Mouse (Mus musculus) frontal cortex, adult (tissue): Measurements from ENCODE around the gene Ppp1r1b.

Experiments used
- ATAC-seq: cut with Nextera tagmentation; 2 replicates; pipeline ENCODE4 v1.9.2; 2017; ENCODE audit warnings: mild to moderate bottlenecking, moderate library complexity, mixed read lengths; ENCODE audit not compliant: low TSS enrichment

The Ppp1r1b gene

GRCm38 (mm10) chr11:98348083-98348961, at the start of gene Ppp1r1b:
Gene Ppp1r1b, plus strand, starts transcription at chr11:98348404.
- peak; percentile 67 for ATAC-seq

- no peak for ATAC-seq
These were observed 49.6 kb upstream of the Ppp1r1b start for GRCm38 (mm10) chr11:98298484-98299205.

DNA sequence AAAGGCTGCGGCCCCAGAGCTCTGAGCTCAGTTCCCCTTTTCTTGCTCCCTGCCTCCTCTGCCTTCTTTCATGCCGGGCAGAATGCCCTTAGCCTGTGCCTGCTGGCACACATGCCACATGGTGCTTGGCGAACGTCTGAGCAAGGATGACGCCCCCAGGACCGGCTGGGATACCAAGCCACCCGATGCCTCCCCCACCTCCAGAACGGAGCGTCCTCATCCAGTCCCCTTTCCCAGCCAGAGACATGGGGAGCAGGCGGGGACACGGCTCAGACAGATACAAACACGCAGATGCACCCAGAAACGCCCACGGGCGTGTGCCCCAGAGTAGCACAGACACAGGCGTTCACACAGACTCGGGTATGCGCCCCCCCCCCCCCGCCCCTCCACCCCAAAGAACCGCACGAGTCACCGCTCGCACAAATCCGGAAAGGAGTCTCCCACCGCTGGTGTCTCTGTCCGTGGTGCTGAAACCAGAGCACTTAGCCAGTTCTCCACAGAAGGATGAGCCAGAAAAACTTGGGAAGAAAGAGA, 34.3 kb upstream of the Ppp1r1b start:
- ATAC-seq = peak; percentile 77

- ATAC-seq = no peak
These were observed 30.7 kb upstream of the Ppp1r1b start for GRCm38 (mm10) chr11:98317479-98317878.

- no peak for ATAC-seq
These were observed 29.6 kb upstream of the Ppp1r1b start for GRCm38 (mm10) chr11:98318421-98319116.

- no peak for ATAC-seq
These were observed 29.1 kb upstream of the Ppp1r1b start for GRCm38 (mm10) chr11:98319120-98319519.

DNA sequence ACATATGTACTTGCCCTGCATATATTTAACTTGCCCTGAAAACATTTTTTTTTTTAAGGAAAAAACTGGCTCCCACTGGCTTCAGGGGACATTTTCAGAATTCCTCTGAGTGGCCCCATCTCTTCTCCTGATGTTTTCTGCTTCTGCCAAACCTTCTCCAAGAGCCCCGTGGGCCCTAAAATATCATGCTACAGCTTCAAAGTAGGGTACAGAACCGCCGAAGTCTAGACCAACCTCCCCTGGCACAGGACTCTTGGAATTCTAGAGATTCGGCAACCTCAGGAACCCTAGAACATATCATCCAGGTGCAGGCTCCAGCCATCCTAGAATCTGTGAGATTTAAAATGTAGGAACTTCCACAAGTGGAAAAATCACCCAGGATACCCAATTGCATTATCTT, 28.7 kb upstream of the Ppp1r1b start:
- no peak for ATAC-seq

GRCm38 (mm10) chr11:98319944-98320343, 28.3 kb upstream of the Ppp1r1b start:
- no peak for ATAC-seq

- ATAC-seq = 0 out of 2 replicates have a peak, but pooled peaks have one; percentile 11
These were observed 27.8 kb upstream of the Ppp1r1b start for GRCm38 (mm10) chr11:98320381-98320780.

DNA sequence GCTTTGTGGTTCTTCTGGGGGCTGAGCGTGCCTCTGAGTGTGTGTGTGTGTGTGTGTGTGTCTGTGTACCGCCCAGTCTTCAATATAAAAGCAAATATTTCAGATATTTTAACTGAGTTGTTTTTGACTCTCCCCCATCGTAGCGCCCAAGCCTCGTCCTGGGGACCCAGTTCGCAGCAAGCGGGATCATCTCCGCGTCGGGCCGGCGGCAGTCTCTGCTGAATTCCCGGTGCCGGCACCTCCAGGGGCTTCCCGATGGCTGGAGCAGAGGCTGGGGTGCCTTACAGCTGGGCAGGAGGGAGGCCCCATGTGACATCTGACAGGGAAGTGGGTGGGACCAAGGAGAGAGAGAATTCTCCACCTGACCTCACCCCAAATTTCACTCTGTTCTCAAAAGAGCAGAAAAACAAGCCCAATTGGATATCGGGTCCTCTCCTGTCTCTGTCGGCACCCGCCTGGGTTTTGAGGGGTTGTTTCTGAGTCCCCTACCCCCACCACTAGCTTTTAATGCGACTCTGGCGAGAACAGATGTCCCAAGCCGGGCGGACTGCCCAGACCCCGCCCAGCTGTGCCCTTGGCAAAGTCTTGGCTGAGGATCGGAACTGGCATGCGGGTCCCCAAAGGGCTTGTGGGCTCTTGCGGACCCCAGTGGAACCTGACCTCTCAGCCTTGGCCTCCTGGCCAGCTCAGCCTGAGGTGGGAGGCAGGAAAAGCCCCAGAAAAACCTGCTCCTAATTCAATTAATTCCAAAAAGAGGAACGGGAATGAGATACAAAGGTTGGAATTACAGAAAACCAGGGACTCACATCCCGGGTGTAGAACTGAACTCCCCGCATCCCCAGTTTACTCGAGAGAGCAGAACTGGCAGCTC, 27.2 kb upstream of the Ppp1r1b start:
- ATAC-seq = no peak

- no peak for ATAC-seq
These were observed 26.6 kb upstream of the Ppp1r1b start for GRCm38 (mm10) chr11:98321677-98322003.

DNA sequence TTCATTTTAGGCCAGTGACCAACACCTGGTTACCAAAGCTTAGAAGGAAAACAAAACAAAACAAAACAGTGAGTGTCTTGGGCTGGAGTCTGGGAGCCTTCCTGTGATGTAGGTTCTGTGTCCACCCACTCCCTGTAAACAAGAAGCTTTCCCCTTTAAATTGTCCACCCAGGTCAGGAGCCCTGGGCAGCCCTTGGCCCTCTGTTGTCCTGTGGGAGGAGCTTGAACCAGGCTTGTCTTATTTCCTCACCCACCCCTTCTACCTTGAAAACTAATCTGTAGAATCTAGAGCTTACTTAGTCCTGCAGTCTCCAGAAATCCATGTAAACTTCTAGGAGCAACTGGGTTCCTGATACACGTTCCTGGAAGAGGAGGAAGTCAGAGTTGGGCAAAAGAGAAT, 26.0 kb upstream of the Ppp1r1b start:
- ATAC-seq = no peak

GRCm38 (mm10) chr11:98323136-98323866, 24.9 kb upstream of the Ppp1r1b start:
- no peak for ATAC-seq

GRCm38 (mm10) chr11:98323933-98324332, 24.3 kb upstream of the Ppp1r1b start:
- no peak for ATAC-seq

DNA sequence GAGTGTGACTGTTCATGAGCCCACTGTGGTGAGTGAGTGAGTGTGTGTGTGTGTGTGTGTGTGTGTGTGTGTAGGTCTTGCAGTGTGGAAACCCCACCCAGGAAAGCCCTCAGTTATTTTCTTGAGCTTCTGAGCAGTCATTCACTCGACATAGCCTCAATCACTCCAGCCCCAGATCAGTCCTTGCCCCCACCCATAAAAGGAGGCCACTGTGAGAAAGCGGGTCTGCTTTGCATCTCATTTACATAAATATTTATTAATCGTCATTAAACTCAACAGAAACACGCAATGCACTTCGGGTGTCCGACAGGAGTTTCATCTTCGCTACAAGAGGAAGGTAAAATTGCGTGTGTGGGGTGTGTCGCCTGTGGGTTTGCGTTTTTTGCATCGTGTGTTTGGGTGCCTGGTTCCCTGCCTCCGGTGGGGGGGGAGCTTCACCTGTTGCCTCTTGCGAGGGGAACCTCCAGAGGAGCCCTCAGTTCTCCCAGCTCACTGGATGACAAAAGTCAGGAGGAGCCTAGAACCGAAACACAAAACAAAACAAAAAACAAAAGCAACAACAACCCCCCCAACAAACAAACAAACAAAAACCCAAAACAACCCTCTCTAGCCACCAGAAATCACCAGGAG, 22.9 kb upstream of the Ppp1r1b start:
- no peak for ATAC-seq

- ATAC-seq = no peak
These were observed 22.4 kb upstream of the Ppp1r1b start for GRCm38 (mm10) chr11:98325821-98326218.

- no peak for ATAC-seq
These were observed 21.5 kb upstream of the Ppp1r1b start for GRCm38 (mm10) chr11:98326741-98327135.

DNA sequence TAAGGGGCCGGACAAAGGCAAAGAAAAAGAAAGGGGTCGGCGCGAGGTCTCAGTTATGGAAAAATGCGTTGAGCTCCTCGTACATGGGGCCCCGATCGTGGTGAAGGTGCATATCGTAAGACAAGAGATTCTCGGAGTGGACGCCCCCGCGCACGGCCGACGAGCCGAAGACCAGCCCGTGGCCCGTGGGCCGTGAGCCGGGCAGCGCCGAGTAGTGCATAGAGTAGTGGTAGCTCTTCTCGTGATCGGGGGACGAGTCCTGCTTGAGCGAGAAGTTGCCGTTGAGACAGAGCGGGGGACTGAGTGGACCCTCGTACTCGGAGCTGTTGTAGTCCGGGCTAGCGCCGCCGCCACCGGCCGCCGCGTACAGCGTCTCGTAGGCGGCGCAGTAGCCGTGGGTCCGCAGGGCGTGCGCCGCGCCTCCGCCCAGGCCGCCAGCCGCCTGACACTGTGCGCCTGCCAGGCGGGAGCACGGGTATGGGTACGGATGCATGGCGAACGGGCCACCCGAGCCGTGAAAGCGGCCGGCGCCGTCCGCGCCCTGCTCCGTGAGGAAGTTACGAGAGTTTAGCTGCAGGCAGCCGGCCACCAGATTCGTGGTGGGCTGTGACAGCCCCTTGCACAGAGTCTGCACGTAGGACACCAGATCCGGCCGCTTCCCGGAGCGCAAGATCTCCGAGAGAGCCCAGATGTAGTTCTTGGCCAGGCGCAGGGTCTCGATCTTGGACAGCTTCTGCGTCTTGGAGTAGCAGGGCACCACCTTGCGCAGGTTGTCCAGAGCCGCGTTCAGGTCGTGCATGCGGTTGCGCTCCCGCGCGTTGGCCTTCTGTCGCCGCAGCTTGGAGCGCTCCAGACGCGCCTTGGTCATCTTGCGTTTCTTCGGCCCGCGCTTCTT, 20.8 kb upstream of the Ppp1r1b start:
- no peak for ATAC-seq

DNA sequence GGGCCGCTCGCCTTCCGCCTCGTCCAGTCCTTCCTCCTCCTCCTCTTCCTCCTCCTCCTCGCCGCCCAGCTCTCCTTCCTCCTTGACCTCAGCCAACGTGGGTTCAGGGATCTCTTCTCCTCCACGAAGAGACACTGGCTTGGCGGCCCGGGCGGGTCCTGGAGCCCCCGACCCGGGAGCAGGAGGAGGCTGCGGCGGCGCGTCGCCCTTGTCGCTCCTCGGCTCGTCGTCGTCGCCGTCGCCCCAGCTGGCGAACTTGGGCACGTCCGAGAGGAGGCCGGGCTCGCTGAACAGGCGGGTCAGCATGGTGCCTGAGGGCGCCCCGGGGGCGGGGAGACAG, 20.2 kb upstream of the Ppp1r1b start:
- ATAC-seq = no peak
